Mouse (Mus musculus): ENCODE measurements around the gene Gnpda2. TPM values are rescaled to one million over a fixed set of nuclear protein-coding genes. Genes with fewer than 3 reads are reported as not detected.

The Gnpda2 gene
- polyA plus RNA-seq (2014; fragmentation: Nextera tagmentation; extraction: Ambion mirVana), result 34.5 and 34.9 TPM in 2 replicates

GRCm38 (mm10) chr5:69591640-69592461 lies at the start of gene Gnpda2:
Gene Gnpda2, minus strand, starts transcription at chr5:69592340.
- Histone ChIP-seq H3K4me2 (ENCODE audit: low read length) (peak within 1 kb of the TSS; percentile 60), H3K4me1 (ENCODE audit: control insufficient read depth, insufficient read depth, low read length) (no peaks in the 10 kb centered on the region), H3K9me3 (ENCODE audit: control insufficient read depth, low read length) (no peaks in the 10 kb centered on the region), H3K9ac (replicated peaks; ENCODE audit: low read length) (peak within 1 kb of the TSS; percentile 78), H3K36me3 (ENCODE audit: control insufficient read depth, insufficient read depth, low read length) (peaks cover 9% of the 10 kb centered on the region), H3K27me3 (ENCODE audit: control insufficient read depth, insufficient read depth, low read length) (no peaks in the 10 kb centered on the region), H3K4me3 (replicated peaks; ENCODE audit: low read depth, low read length) (peak within 1 kb of the TSS; percentile 61), H3K27ac (replicated peaks; ENCODE audit: low read depth, low read length) (peak within 1 kb of the TSS; percentile 82)
- peak; percentile 96 for DNase-seq
- peak; percentile 96 for ATAC-seq (ENCODE audit: low FRiP score, low TSS enrichment)
- 5% methylated on average over 42 of the region's 42 CpGs for WGBS

DNA sequence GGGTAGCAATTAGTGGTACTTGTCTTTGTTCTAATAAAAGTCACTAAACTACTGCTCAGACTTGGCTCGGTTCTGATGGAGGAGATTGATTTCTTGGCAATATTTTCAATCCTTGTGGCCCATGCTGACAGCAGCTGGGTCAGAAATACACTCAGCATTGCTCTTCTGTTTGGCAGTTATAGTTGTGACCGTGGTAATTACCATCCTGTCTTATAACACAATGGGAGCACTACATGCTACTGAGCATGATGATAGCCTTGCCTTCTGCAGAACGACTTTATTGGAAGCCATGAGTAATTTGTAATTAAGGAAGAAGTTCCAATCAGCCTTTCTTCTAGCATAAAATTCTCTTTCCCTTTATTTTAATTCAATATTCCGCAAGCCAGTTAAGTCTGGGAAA lies 42.6 kb upstream of the Gnpda2 start:
- Histone ChIP-seq H3K4me3 (replicated peaks; ENCODE audit: low read depth, low read length) (no peak overlapping the region), H3K9ac (replicated peaks; ENCODE audit: low read length) (no peak overlapping the region), H3K27ac (replicated peaks; ENCODE audit: low read depth, low read length) (no peak overlapping the region), H3K27me3 (ENCODE audit: control insufficient read depth, insufficient read depth, low read length) (no peaks in the 10 kb centered on the region), H3K36me3 (ENCODE audit: control insufficient read depth, insufficient read depth, low read length) (no peaks in the 10 kb centered on the region), H3K4me1 (ENCODE audit: control insufficient read depth, insufficient read depth, low read length) (no peaks in the 10 kb centered on the region), H3K4me2 (ENCODE audit: low read length) (no peak overlapping the region), H3K9me3 (ENCODE audit: control insufficient read depth, low read length) (no peaks in the 10 kb centered on the region)
- ATAC-seq (ENCODE audit: low FRiP score, low TSS enrichment), result no peak
- no peak for DNase-seq
- 73% methylated on average over 4 of the region's 4 CpGs for WGBS

GRCm38 (mm10) chr5:69620899-69621298 lies 28.8 kb upstream of the Gnpda2 start:
- DNase-seq (no peak), ATAC-seq (ENCODE audit: low FRiP score, low TSS enrichment) (no peak)
- no peak overlapping the region for H3K4me2 ChIP-seq (ENCODE audit: low read length)
- WGBS, result 78% methylated on average over 1 of the region's 1 CpGs
- H3K27me3 ChIP-seq (ENCODE audit: control insufficient read depth, insufficient read depth, low read length), result no peaks in the 10 kb centered on the region
- no peaks in the 10 kb centered on the region for H3K36me3 ChIP-seq (ENCODE audit: control insufficient read depth, insufficient read depth, low read length)
- no peaks in the 10 kb centered on the region for H3K4me1 ChIP-seq (ENCODE audit: control insufficient read depth, insufficient read depth, low read length)
- no peak overlapping the region for H3K27ac ChIP-seq (replicated peaks; ENCODE audit: low read depth, low read length)
- no peak overlapping the region for H3K4me3 ChIP-seq (replicated peaks; ENCODE audit: low read depth, low read length)
- H3K9me3 ChIP-seq (ENCODE audit: control insufficient read depth, low read length), result no peaks in the 10 kb centered on the region
- H3K9ac ChIP-seq (replicated peaks; ENCODE audit: low read length), result no peak overlapping the region

- DNase-seq, result peak; percentile 88
- no peaks in the 10 kb centered on the region for H3K36me3 ChIP-seq (ENCODE audit: control insufficient read depth, insufficient read depth, low read length)
- H3K4me2 ChIP-seq (ENCODE audit: low read length), result no peak overlapping the region
- no peak overlapping the region for H3K9ac ChIP-seq (replicated peaks; ENCODE audit: low read length)
- H3K27ac ChIP-seq (replicated peaks; ENCODE audit: low read depth, low read length), result no peak overlapping the region
- ATAC-seq (ENCODE audit: low FRiP score, low TSS enrichment), result no peak
- no peaks in the 10 kb centered on the region for H3K27me3 ChIP-seq (ENCODE audit: control insufficient read depth, insufficient read depth, low read length)
- H3K9me3 ChIP-seq (ENCODE audit: control insufficient read depth, low read length), result no peaks in the 10 kb centered on the region
- no peaks in the 10 kb centered on the region for H3K4me1 ChIP-seq (ENCODE audit: control insufficient read depth, insufficient read depth, low read length)
- H3K4me3 ChIP-seq (replicated peaks; ENCODE audit: low read depth, low read length), result no peak overlapping the region
- WGBS, result 31% methylated on average over 4 of the region's 4 CpGs
These were observed 21.2 kb upstream of the Gnpda2 start for GRCm38 (mm10) chr5:69613209-69613796.

DNA sequence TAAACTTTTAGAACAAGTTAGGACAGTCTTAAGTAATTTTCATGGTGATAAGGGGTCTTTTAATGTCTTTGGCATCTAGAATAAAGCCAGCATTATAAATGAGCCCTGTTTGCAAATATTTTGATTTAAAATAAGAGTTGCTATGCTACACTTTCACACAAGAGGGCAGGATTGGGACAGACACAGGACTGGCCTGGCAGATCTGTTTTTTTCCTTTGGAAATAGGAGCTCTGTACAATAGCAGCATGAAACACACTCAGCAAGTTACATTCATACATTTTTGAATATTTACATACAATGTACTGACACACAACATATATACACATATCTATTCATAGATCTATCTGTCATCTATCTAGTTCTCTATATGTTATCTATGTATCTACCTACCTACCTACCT lies 8.9 kb upstream of the Gnpda2 start:
- no peak overlapping the region for H3K9ac ChIP-seq (replicated peaks; ENCODE audit: low read length)
- no peak overlapping the region for H3K4me2 ChIP-seq (ENCODE audit: low read length)
- no peaks in the 10 kb centered on the region for H3K36me3 ChIP-seq (ENCODE audit: control insufficient read depth, insufficient read depth, low read length)
- ATAC-seq (ENCODE audit: low FRiP score, low TSS enrichment), result no peak; the same call in 1 of the 2 replicates
- no peak overlapping the region for H3K4me3 ChIP-seq (replicated peaks; ENCODE audit: low read depth, low read length)
- H3K27me3 ChIP-seq (ENCODE audit: control insufficient read depth, insufficient read depth, low read length), result no peaks in the 10 kb centered on the region
- H3K27ac ChIP-seq (replicated peaks; ENCODE audit: low read depth, low read length), result no peak overlapping the region
- H3K9me3 ChIP-seq (ENCODE audit: control insufficient read depth, low read length), result no peaks in the 10 kb centered on the region
- H3K4me1 ChIP-seq (ENCODE audit: control insufficient read depth, insufficient read depth, low read length), result no peaks in the 10 kb centered on the region
- peak; percentile 81 for DNase-seq

GRCm38 (mm10) chr5:69557404-69557935 lies 34.7 kb downstream of the Gnpda2 start:
- 12% methylated on average over 16 of the region's 16 CpGs for WGBS
- no peaks in the 10 kb centered on the region for H3K27me3 ChIP-seq (ENCODE audit: control insufficient read depth, insufficient read depth, low read length)
- peak overlapping the region; percentile 74 for H3K4me2 ChIP-seq (ENCODE audit: low read length)
- peaks cover 14% of the 10 kb centered on the region for H3K36me3 ChIP-seq (ENCODE audit: control insufficient read depth, insufficient read depth, low read length)
- H3K9me3 ChIP-seq (ENCODE audit: control insufficient read depth, low read length), result no peaks in the 10 kb centered on the region
- H3K4me3 ChIP-seq (replicated peaks; ENCODE audit: low read depth, low read length), result peak overlapping the region; percentile 95
- ATAC-seq (ENCODE audit: low FRiP score, low TSS enrichment) (0 out of 2 replicates have a peak, but pooled peaks have one; percentile 6), DNase-seq (peak; percentile 54)
- 0 out of 2 replicates have a peak, but pooled peaks cover 8% of the 10 kb centered on the region for H3K4me1 ChIP-seq (ENCODE audit: control insufficient read depth, insufficient read depth, low read length)
- H3K9ac ChIP-seq (replicated peaks; ENCODE audit: low read length), result peak overlapping the region; percentile 98
- peak overlapping the region; percentile 94 for H3K27ac ChIP-seq (replicated peaks; ENCODE audit: low read depth, low read length)

DNA sequence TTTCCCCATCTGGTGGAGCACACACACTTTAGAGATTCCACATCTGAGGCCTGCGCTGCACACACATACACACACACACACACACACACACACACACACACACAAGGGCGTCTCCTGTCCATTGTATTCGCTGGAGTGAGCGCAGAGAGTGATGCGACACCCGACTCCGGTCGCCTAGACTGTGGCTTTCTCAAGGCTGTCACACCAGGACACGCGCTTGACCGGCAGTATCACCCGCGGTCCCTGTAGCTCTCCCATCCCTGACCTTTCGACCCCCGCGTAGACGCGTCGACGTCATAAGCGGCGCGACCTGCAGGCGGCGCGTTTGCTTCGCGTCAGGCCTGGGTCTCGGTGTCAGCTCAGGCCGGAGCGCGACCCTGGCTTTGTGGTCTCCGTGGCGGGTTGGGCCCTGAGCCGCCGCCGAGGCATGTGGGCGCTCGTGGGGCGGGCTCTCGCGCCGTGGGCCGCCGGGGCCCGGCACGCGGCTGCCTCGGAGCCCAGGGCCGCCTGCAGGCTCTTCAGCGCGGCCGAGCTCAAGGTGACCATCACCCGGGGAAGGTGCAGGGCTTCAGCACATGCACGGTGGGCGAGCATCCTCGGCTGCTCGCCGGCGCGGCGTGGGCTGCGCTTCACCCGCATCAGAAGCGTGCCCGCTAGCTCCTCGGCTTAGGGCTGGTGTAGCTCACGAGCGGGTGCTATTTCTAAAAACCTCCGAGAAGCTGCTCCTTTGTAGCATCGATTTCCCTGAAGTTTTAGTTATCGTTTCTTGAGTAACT lies 35.3 kb downstream of the Gnpda2 start, which contains the start of gene Guf1:
TSS of gene Guf1 (plus strand) at position 296 of the 776 bp plus-strand sequence.
- WGBS, result under 1% methylated on average over 72 of the region's 72 CpGs
- Histone ChIP-seq H3K27me3 (ENCODE audit: control insufficient read depth, insufficient read depth, low read length) (no peaks in the 10 kb centered on the region), H3K4me3 (replicated peaks; ENCODE audit: low read depth, low read length) (peak within 1 kb of the TSS; percentile 95), H3K9ac (replicated peaks; ENCODE audit: low read length) (peak within 1 kb of the TSS; percentile 98), H3K36me3 (ENCODE audit: control insufficient read depth, insufficient read depth, low read length) (peaks cover 10% of the 10 kb centered on the region), H3K27ac (replicated peaks; ENCODE audit: low read depth, low read length) (peak within 1 kb of the TSS; percentile 94), H3K4me1 (ENCODE audit: control insufficient read depth, insufficient read depth, low read length) (0 out of 2 replicates have a peak, but pooled peaks cover 8% of the 10 kb centered on the region), H3K4me2 (ENCODE audit: low read length) (peak within 1 kb of the TSS; percentile 74), H3K9me3 (ENCODE audit: control insufficient read depth, low read length) (no peaks in the 10 kb centered on the region)
- peak; percentile 94 for ATAC-seq (ENCODE audit: low FRiP score, low TSS enrichment)
- peak; percentile 96 for DNase-seq

GRCm38 (mm10) chr5:69542489-69542888 lies 49.7 kb downstream of the Gnpda2 start, which contains the start of gene Yipf7:
Gene Yipf7, minus strand, starts transcription at chr5:69542648.
- Histone ChIP-seq H3K9me3 (ENCODE audit: control insufficient read depth, low read length) (no peaks in the 10 kb centered on the region), H3K36me3 (ENCODE audit: control insufficient read depth, insufficient read depth, low read length) (no peaks in the 10 kb centered on the region), H3K4me1 (ENCODE audit: control insufficient read depth, insufficient read depth, low read length) (no peaks in the 10 kb centered on the region), H3K27me3 (ENCODE audit: control insufficient read depth, insufficient read depth, low read length) (no peaks in the 10 kb centered on the region), H3K4me2 (ENCODE audit: low read length) (no peak within 1 kb of the TSS), H3K27ac (replicated peaks; ENCODE audit: low read depth, low read length) (no peak within 1 kb of the TSS), H3K9ac (replicated peaks; ENCODE audit: low read length) (no peak within 1 kb of the TSS), H3K4me3 (replicated peaks; ENCODE audit: low read depth, low read length) (no peak within 1 kb of the TSS)
- DNase-seq, result no peak
- ATAC-seq (ENCODE audit: low FRiP score, low TSS enrichment), result no peak
- 81% methylated on average over 4 of the region's 4 CpGs for WGBS
